Mouse (Mus musculus) thymus, adult 2 months (tissue): ENCODE data around the gene Cyp1a1.

Source experiments
- CTCF ChIP-seq: fragments of 200-500 bp; IDR thresholded peaks from 2 replicates; pipeline ENCODE4 v1.5.1; 2012; ENCODE audit warnings: mild to moderate bottlenecking, control low read depth, low read length, moderate library complexity, borderline replicate concordance; ENCODE audit not compliant: control insufficient read depth, poor library complexity, insufficient read depth; ENCODE audit errors: extremely low read depth
- POLR2A ChIP-seq: fragments of 200-500 bp; IDR thresholded peaks from 2 replicates; pipeline ENCODE4 v1.6.1; 2012; ENCODE audit warnings: mild to moderate bottlenecking, low read length, control low read depth, moderate library complexity; ENCODE audit not compliant: control insufficient read depth, poor library complexity, insufficient read depth; ENCODE audit errors: extremely low read depth

- TF ChIP-seq CTCF, result no peak
- TF ChIP-seq POLR2A, result no peak
These were observed 18.2 kb upstream of the Cyp1a1 start for GRCm38 (mm10) chr9:57669566-57669965.
